Mouse (Mus musculus): ENCODE measurements at regions not wholly inside any gene's neighbourhood (a gene's known extent, or its start where the extent isn't known, plus 50 kb on each side); places are given as distances from the start of the nearest gene placed in this dataset.
"Not testable (repeated sequence)": the region's sequence is repeated elsewhere in the genome, so short reads cannot be mapped to it uniquely, and the experiment has no call there.

DNA sequence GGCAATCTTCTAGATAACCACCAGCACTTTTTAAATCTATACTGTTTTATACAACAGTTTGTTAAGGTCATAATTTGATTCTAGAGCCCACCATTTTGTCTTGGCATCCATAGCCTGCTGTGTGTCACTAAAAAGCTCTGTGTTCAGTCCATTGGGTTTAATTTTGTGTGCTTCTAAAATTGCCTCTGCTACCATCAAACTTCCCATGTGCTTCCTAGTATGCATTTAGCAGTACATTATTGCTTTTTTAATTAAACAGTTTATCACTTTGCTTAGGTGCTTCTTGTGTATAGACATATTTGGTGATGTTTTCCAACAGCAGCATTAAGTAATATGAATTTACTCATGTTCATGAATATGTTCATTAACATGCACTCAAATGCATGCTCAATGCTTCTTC is 102.4 kb upstream of the Egfr start:
- DNase-seq: no peak

DNA sequence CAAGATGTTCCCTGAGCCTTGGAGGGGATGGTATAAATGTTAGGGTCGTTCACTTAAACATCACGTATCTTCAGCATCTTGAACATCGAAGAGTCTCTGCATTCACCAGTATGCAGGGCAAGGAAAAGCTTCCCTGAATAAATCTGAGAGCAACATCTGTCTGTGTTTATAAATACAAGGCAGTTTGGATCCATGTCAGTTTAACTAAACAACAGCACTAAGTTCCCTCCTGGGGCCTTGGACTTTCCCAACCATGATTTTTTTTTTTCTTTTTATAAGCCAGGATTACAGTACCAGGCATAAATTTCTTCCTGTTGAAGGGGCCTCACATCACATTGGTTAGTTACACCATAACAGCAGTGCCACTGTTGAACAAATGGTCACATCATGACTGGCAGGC is 88.2 kb upstream of the Egfr start:
- DNase-seq: no peak

GRCm38 (mm10) chr11:16669453-16670251 is 82.4 kb upstream of the Egfr start:
- DNase-seq: no peak

DNA sequence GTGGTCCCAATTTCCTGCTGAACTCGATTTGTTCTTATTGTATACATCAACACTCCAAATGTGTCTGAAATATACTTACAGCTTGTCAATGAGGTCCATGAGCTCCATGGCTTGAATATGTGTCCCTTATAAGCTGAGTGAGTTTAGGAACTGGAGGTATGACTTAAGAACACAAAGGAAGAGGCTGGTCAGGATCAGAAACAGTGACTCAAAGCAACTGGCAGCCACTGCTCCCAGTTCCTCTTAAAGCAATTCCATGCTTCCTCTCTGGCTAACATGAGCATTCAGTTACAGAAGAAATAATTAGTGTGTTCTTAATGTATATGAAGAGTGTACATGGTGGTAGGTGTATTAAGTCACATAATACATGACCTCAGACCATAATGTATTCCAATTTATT is 81.7 kb upstream of the Egfr start:
- DNase-seq: no peak

DNA sequence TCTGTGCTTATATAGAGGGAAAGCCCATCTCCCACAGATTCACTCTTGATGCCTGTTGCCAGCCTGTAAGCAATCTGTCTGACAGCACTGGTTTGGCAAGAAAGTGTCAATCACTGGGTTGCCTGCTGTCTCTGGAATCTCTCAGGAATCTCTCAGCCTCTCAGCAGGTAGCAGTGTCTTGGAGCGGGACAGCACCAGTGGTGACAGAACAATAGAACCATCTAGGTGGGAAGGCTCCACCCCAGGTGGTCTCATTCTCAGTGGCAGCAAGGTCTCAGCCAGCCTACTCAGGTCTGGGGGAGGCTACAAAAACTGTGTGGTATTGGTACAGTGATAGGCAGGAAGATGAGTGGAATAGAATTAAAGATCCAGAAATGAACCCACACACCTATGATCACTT is 76.1 kb upstream of the Egfr start:
- DNase-seq: not testable (repeated sequence)

DNA sequence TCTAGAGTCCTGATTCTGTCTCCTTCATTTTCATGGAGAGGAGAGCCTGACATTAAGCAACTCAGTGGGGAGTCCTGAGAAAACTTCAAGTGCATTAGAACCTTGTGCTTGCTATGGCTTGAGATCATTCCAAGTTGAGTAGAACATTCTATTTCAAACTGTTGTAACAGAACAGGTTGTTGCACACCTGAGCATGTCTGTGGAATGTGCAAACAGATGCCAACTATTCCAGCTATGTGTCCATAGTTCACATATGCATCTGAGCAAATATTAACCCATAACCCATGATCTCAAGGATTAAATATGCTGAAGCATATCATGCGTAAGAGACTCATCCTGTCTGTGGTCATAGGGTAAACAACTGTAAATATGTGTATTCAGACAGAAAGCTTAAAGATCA is 68.5 kb upstream of the Egfr start:
- no peak for DNase-seq

GRCm38 (mm10) chr11:16695596-16695995 is 56.4 kb upstream of the Egfr start:
- DNase-seq: no peak

- no peak for DNase-seq
Observed at GRCm38 (mm10) chr11:16696787-16697186, 55.2 kb upstream of the Egfr start.

GRCm38 (mm10) chr11:16701826-16702225 is 50.2 kb upstream of the Egfr start:
- DNase-seq: no peak
